Mouse (Mus musculus) heart, postnatal 0 days (tissue): Measurements from ENCODE around the gene Plekhn1. TPM values are rescaled to one million over a fixed set of nuclear protein-coding genes. Genes with fewer than 3 reads are reported as not detected.
A peak's percentile ranks its signal among the peaks of the same experiment; 100 is the strongest.

ENCODE experiments used
- ATAC-seq: fragments of 200-750 bp; cut with Nextera tagmentation; 2 replicates; pipeline ENCODE4 v1.8.0; 2017; ENCODE audit warnings: low read depth, moderate number of reproducible peaks, moderate library complexity; ENCODE audit not compliant: insufficient read depth
- DNase-seq: peaks from one replicate; pipeline ENCODE4 v3.0.0-alpha.2; 2016; ENCODE audit warnings: low spot score
- H3K27ac ChIP-seq: fragments of 300-500 bp; sonication (generic); 2 replicates; pipeline ENCODE4 v1.5.1; 2014; ENCODE audit warnings: low read depth, mild to moderate bottlenecking
- H3K27me3 ChIP-seq: fragments of 300-500 bp; sonication (generic); 2 replicates; pipeline ENCODE4 v1.6.1; 2014; ENCODE audit warnings: low read length, mixed read lengths; ENCODE audit not compliant: control insufficient read depth, insufficient read depth
- H3K36me3 ChIP-seq: fragments of 300-500 bp; sonication (generic); replicated peaks from 2 replicates; pipeline ENCODE4 v1.6.1; 2014; ENCODE audit warnings: low read length, mixed read lengths; ENCODE audit not compliant: control insufficient read depth, insufficient read depth
- H3K4me1 ChIP-seq: fragments of 300-500 bp; sonication (generic); 2 replicates; pipeline ENCODE4 v1.6.1; 2014; ENCODE audit warnings: antibody characterized with exemption; ENCODE audit not compliant: control insufficient read depth, insufficient read depth
- H3K4me2 ChIP-seq: fragments of 300-500 bp; sonication (generic); 2 replicates; pipeline ENCODE4 v1.6.1; 2014; ENCODE audit warnings: low read depth, mild to moderate bottlenecking, low read length, moderate library complexity
- H3K4me3 ChIP-seq: fragments of 300-500 bp; sonication (generic); 2 replicates; pipeline ENCODE4 v1.5.1; 2014; ENCODE audit warnings: low read depth, low read length
- H3K9ac ChIP-seq: fragments of 300-500 bp; sonication (generic); replicated peaks from 2 replicates; pipeline ENCODE4 v1.6.1; 2014; ENCODE audit warnings: low read depth, low read length, mixed read lengths
- H3K9me3 ChIP-seq: fragments of 300-500 bp; sonication (generic); replicated peaks from 2 replicates; pipeline ENCODE4 v1.6.1; 2016; ENCODE audit warnings: low read length; ENCODE audit not compliant: control insufficient read depth
- CTCF ChIP-seq: IDR thresholded peaks from 2 replicates; pipeline ENCODE4 v1.5.1; 2016; ENCODE audit warnings: antibody characterized with exemption, control low read depth, low read depth
- EP300 ChIP-seq: IDR thresholded peaks from 2 replicates; pipeline ENCODE4 v1.6.1; 2016; ENCODE audit warnings: antibody characterized with exemption, low read depth
- WGBS: fragments of 180-500 bp; shearing (Covaris S2); extraction: QIAGEN DNeasy Blood & Tissue Kit; methylation state at CpG from one replicate; pipeline ENCODE4 v1.1.7; 2014; 5-methylcytosine and 5-hydroxymethylcytosine counted together
- polyA plus RNA-seq: library from polyadenylated mRNA; unstranded; fragments of >200 nt; fragmentation: Nextera tagmentation; extraction: Ambion mirVana; gene quantifications from 2 replicates; pipeline ENCODE4 v1.2.1, GENCODE M21; 2015
- total RNA-seq: library from RNA; depleted of rRNA; stranded (reverse); fragments of >200 nt; gene quantifications from 2 replicates; pipeline ENCODE4 v1.2.3, GENCODE M21; 2014; ENCODE audit warnings: low replicate concordance

Plekhn1 gene
- total and polyA plus RNA-seq, 2 experiments from 2014 or later = 5.9 to 21.9 TPM

DNA sequence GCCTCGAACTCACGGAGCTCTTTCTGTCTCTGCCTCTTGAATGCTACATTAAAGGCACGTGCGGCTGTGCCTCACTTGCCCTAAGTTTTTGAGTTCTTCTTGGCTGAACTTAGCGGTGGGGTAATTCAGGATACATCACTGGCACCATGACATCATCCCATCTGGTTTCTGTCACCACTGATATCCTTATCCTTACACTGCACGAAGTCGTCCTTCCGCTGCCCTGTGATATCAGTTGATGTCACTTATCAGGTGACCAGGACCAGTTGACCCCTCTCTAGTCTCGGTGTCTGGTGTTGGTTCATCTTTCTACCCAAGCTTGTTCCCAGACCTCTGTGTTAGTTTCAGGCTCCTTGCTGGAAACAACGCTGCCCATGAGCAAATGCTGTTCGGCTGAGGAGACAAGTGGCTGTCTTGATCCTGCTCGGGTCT lies 32.2 kb downstream of the Plekhn1 start:
- DNase-seq (peak; percentile 74), ATAC-seq (peak; percentile 9)
- peaks cover 19% of the 10 kb centered on the region for H3K4me1 ChIP-seq
- H3K36me3 ChIP-seq = no peaks in the 10 kb centered on the region
- H3K9me3 ChIP-seq = no peaks in the 10 kb centered on the region
- H3K4me2 ChIP-seq = peak overlapping the region; percentile 99
- no peaks in the 10 kb centered on the region for H3K27me3 ChIP-seq
- H3K4me3 ChIP-seq = peak overlapping the region; percentile 83
- peak overlapping the region; percentile 84 for H3K9ac ChIP-seq
- TF ChIP-seq CTCF (no peak), EP300 (0 out of 2 replicates have a peak, but pooled peaks have one; percentile 72)
- peak overlapping the region; percentile 89 for H3K27ac ChIP-seq
- 11% methylated on average over 12 of the region's 12 CpGs for WGBS

DNA sequence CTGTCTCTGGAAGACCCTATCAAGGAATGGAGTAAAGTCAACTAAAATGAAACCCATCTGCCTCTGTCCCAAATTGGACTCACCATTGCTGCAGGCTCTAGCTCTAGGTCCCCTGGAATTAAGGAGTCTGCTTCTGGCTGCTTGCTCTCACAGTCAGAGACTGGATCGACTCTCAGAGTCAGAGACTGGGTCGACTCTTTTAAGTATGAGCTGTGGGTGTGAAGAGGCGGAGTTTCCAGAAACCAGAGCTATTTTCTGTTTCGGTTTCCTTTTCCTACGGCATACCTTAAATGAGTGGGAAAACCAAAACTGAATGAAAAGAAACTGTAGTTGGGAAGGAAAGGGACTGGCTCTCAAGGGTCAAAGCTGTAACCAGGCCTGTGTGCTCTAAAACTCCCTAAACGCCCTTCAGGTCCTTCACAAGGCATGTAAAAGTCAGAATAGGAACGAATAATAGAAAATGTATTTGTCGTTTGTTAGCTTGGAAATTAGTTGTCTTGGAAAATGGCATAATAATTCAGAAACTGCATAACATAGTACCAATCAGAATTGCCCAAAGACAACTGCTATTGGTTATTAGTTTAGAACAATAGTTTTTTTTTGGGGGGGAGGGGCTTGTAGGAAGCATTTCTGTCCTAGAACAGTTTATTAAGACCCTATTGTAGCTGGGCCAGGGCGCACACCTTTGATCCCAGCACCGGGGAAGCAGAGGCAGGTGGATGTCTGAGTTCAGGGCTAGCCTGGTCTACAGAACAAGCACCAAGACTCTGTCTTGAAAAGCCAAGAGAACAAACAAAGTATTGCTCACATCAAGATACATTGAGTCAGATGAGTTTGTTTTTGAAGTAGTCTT lies 33.8 kb downstream of the Plekhn1 start, which contains the start of gene Isg15:
TSS of gene Isg15 (minus strand) at position 196 of the 853 bp plus-strand sequence.
- Histone ChIP-seq H3K27ac (peak within 1 kb of the TSS; percentile 53), H3K4me3 (peak within 1 kb of the TSS; percentile 22), H3K9ac (no peak within 1 kb of the TSS), H3K4me2 (peak within 1 kb of the TSS; percentile 52), H3K27me3 (no peaks in the 10 kb centered on the region), H3K4me1 (peaks cover 23% of the 10 kb centered on the region), H3K9me3 (no peaks in the 10 kb centered on the region), H3K36me3 (no peaks in the 10 kb centered on the region)
- WGBS = 54% methylated on average over 10 of the region's 10 CpGs
- ATAC-seq (no peak), DNase-seq (no peak)
- TF ChIP-seq EP300 (no peak), CTCF (no peak)

DNA sequence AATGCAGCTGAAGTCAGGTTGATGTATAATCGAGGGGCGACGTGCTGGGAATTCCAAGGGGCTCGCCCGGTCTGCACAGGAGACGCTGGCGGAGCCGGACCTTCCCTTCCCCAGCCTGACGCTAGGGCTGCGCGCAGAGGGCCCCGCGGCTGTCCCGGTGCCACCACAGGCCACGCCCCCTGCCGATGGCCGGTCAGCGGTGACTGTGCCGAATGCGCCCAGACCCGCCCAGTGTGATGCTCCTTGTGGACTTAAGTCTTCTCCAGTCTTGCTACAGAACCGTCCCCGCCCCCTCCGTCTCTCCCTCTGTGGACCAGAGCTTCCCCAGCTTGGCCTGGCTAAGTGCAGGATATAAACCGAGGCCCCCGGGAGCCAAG lies 36.8 kb downstream of the Plekhn1 start:
- no peaks in the 10 kb centered on the region for H3K9me3 ChIP-seq
- ATAC-seq (peak; percentile 91), DNase-seq (peak; percentile 92)
- peak overlapping the region; percentile 56 for H3K9ac ChIP-seq
- H3K4me3 ChIP-seq = peak overlapping the region; percentile 80
- WGBS = under 1% methylated on average over 21 of the region's 26 CpGs
- H3K27me3 ChIP-seq = no peaks in the 10 kb centered on the region
- H3K27ac ChIP-seq = peak overlapping the region; percentile 93
- H3K4me1 ChIP-seq = peaks cover 24% of the 10 kb centered on the region
- peak overlapping the region; percentile 93 for H3K4me2 ChIP-seq
- TF ChIP-seq EP300 (no peak), CTCF (peak; percentile 35)
- H3K36me3 ChIP-seq = no peaks in the 10 kb centered on the region

DNA sequence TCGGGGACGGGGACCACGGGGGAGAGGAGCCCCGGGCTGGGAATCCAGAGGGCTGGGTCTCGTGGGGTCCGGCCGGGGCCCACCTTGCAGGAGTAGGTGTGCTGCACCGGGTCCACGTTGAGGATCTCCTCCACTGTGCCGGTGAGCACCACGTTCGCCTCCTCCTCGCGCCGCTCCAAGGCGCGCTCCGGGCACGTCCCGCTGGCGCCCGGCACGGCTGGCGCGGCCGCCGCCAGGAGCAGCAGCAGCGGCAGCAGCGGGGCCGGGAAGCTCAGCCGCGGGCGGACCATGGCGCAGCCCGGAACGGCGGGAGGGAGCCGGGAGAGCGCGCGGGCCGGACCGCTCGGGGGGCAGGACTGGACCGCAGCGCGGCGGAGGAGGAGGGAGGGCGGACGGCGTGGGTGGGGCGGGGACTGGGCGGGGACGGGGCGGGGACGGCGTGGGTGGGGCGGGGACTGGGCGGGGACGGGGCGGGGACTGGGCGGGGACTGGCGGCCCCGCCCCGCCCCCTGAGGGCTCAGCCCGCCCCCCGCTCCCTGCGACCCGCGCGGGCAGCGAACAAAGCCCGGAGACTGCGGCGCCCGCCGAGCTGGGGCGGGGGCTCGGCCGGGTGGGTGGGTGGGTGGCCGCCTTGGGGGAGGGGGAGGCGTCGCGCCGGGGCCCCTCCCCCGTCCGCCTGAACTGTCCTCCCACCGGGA lies 37.4 kb downstream of the Plekhn1 start, which contains the start of gene Agrn:
TSS of gene Agrn (minus strand) at position 358 of the 698 bp plus-strand sequence.
- peaks cover 22% of the 10 kb centered on the region for H3K4me1 ChIP-seq
- WGBS = under 1% methylated on average over 25 of the region's 88 CpGs

More for the DNA sequence above, 37.4 kb downstream of the Plekhn1 start, which contains the start of gene Agrn:
- ATAC-seq (peak; percentile 86), DNase-seq (no peak)
- Histone ChIP-seq H3K36me3 (no peaks in the 10 kb centered on the region), H3K9me3 (no peaks in the 10 kb centered on the region), H3K4me2 (peak within 1 kb of the TSS; percentile 93), H3K27ac (peak within 1 kb of the TSS; percentile 93), H3K9ac (peak within 1 kb of the TSS; percentile 77), H3K4me3 (peak within 1 kb of the TSS; percentile 80), H3K27me3 (no peaks in the 10 kb centered on the region)
- TF ChIP-seq EP300 = no peak
- no peak for TF ChIP-seq CTCF
